Mouse (Mus musculus) kidney, adult 2 months (tissue): ENCODE measurements around the gene Tdg.

Source experiments
- CTCF ChIP-seq: fragments of 200-500 bp; conservative IDR thresholded peaks from 2 replicates; pipeline ENCODE4 v1.5.1; 2011; ENCODE audit warnings: low read depth, mild to moderate bottlenecking, control low read depth, low read length, moderate library complexity, mixed read lengths; ENCODE audit not compliant: insufficient read depth, insufficient read length
- POLR2A ChIP-seq: fragments of 200-500 bp; IDR thresholded peaks from one replicate; pipeline ENCODE4 v1.6.1; 2011; ENCODE audit warnings: low read depth, low read length, control low read depth

GRCm38 (mm10) chr10:82646083-82646482 lies 16.5 kb downstream of the Tdg start:
- TF ChIP-seq CTCF (no peak), POLR2A (no peak)
